Mouse (Mus musculus): ENCODE measurements around the gene Ddost.

Ddost gene

GRCm38 (mm10) chr4:138304340-138305104, at the start of gene Ddost:
Gene Ddost, plus strand, starts transcription at chr4:138304730.
- in situ Hi-C loops (cut with MboI; ENCODE audit: unreplicated experiment in 2 of 2) = loop anchor here in 1 of 2 experiments (25.0 kb wide), 1 partner anchor 967 kb away; no protein-coding TSS in a partner anchor

- in situ Hi-C loops (cut with MboI; ENCODE audit: unreplicated experiment in 2 of 2) = no loop called here
Measured at GRCm38 (mm10) chr4:138257116-138257687, 47.3 kb upstream of the Ddost start.

- in situ Hi-C loops (cut with MboI; ENCODE audit: unreplicated experiment in 2 of 2) = no loop called here
Measured at GRCm38 (mm10) chr4:138258663-138259062, 45.9 kb upstream of the Ddost start.

- in situ Hi-C loops (cut with MboI; ENCODE audit: unreplicated experiment in 2 of 2) = no loop called here
Measured at GRCm38 (mm10) chr4:138259482-138259881, 45.0 kb upstream of the Ddost start.

GRCm38 (mm10) chr4:138261843-138262681, 42.5 kb upstream of the Ddost start:
- in situ Hi-C loops (cut with MboI; ENCODE audit: unreplicated experiment in 2 of 2) = loop anchor here in 1 of 2 experiments (5.0 kb wide), 1 partner anchor 45 kb away; the partner anchor contains the start of gene Hp1bp3

DNA sequence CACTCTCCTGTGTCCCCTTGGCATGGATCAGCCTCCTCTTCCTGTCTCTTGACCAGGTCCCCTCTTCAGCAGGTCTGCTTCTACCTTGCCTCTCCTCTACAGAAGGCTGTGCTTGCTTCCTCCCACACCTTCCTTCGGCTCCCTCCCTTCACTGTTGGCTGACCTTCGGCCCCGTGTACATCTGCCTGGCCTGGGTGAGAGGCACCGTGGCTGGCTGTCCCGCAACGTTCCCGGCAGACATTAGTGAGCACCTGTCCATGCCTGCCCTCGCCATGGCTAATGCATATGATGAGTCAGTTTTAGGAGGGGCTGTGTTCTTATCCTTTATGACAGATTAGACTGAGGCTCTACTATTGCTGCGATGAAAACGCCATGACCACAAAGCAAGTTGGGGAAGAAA, 36.7 kb upstream of the Ddost start:
- in situ Hi-C loops (cut with MboI; ENCODE audit: unreplicated experiment in 2 of 2) = no loop called here

DNA sequence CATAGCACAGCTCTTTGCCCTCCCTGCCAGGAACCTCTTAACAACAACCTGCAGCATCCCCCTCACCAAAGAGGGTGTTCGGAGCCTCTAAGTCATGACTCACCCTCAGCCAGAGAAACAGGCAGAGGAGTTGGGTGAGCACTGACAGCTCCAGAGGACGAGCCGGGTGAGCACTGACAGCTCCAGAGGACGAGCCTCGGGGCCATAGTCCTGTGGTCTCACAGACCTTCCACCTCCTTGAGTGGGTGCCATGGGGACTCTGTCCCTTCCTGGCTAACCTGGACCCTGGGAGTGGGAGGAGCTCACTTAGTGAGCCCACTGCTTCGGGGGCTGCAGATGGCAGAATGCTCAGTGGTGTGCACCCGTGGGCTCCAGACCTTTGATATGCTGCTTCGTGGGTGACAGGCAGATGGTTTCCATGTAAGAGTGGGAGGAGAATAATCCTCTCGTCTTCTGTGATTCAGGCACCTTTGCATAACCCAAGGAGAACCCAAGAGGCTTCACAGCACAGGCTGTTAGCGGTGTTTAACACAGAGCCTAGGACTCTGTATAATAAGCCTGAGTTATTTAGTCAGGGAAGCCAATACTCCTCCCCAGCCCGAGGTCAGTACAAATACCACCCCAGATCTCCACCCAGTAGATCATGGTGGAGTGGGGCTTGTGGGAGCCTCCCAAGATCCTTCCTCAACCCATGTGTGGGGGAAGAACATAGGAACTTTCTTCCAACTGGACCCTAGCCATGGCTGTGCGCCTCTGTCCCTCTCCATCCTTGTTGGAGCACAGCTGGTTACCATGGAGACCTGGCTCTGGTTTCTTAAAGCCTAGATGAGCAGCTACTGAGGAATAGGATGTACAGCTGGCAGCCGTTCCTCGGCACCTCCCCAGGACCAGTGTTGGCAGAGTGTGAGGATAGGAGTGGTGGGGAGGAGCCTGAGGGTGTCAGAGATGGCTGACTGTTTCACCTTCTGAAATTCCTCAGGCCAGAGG, 32.2 kb upstream of the Ddost start:
- in situ Hi-C loops (cut with MboI; ENCODE audit: unreplicated experiment in 2 of 2) = no loop called here

DNA sequence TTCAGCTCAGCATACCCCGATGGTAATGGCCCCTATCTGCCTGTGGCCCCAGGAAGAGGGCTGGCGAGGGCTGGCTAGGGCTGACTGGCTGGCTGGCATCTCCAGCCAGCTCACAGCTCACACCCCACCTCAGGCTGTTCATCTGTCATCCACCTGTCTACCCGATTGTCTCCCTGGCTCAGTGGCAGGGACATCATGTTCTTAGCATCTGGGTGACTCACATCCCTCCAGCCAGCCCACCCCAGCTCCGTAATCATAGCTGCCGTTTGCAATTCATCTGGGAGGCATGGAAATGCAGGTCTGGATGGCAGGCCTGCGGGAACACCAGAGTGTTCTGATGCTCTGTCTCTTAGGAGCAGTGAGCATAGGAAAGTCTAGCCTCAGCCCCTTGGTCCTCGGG, 26.2 kb upstream of the Ddost start:
- in situ Hi-C loops (cut with MboI; ENCODE audit: unreplicated experiment in 2 of 2) = loop anchor here in 1 of 2 experiments (25.0 kb wide), 1 partner anchor 91 kb away; no protein-coding TSS in a partner anchor

GRCm38 (mm10) chr4:138282834-138283233, 21.7 kb upstream of the Ddost start:
- in situ Hi-C loops (cut with MboI; ENCODE audit: unreplicated experiment in 2 of 2) = loop anchor here (5.0 to 25.0 kb wide), 4 partner anchors 36 to 318 kb away; no protein-coding TSS in a partner anchor

DNA sequence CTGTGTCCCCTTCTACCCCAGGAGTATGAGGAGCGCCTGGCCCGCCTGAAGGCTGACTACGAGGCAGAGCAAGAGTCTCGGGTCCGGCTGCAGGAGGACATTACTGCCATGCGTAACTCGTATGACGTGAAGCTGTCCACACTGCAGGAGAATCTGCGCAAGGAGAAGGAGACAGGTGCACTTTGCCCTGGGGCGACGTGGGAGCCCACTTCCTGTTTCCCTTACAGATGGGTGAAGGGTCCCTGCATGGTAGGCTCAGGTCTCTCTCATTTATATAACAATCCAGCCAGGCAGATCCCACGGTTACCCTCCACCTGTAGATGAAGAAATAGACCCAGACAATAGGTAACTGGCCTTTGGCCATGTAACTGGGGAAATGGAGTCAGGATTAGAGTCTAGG, 18.1 kb upstream of the Ddost start:
- in situ Hi-C loops (cut with MboI; ENCODE audit: unreplicated experiment in 2 of 2) = loop anchor here in 1 of 2 experiments (10.0 to 25.0 kb wide), 2 partner anchors 99 to 322 kb away; no protein-coding TSS in a partner anchor

DNA sequence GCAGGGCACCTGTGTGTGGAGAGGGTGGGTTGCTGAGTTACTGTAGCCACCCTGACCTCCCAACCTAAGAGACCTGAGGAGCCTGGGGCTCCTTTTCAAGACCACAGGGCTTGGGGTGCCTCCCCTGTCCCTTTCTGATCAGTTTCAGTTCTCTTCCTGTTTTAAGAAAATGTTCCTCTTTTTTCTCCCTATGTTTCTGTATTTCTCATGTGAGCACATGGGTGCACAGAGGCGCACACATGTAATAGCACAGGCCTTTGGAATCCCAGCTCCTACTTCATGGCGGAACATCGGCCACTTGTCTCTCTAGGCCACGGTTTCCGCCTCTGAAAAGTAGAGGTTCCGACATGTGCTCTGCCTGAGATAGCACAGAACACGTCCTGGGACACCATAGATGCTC, 15.8 kb upstream of the Ddost start:
- in situ Hi-C loops (cut with MboI; ENCODE audit: unreplicated experiment in 2 of 2) = loop anchor here in 1 of 2 experiments (10.0 to 25.0 kb wide), 2 partner anchors 101 to 324 kb away; no protein-coding TSS in a partner anchor

- in situ Hi-C loops (cut with MboI; ENCODE audit: unreplicated experiment in 2 of 2) = loop anchor here in 1 of 2 experiments (25.0 kb wide), 1 partner anchor 105 kb away; no protein-coding TSS in a partner anchor
Measured at GRCm38 (mm10) chr4:138292028-138292427, 12.5 kb upstream of the Ddost start.

DNA sequence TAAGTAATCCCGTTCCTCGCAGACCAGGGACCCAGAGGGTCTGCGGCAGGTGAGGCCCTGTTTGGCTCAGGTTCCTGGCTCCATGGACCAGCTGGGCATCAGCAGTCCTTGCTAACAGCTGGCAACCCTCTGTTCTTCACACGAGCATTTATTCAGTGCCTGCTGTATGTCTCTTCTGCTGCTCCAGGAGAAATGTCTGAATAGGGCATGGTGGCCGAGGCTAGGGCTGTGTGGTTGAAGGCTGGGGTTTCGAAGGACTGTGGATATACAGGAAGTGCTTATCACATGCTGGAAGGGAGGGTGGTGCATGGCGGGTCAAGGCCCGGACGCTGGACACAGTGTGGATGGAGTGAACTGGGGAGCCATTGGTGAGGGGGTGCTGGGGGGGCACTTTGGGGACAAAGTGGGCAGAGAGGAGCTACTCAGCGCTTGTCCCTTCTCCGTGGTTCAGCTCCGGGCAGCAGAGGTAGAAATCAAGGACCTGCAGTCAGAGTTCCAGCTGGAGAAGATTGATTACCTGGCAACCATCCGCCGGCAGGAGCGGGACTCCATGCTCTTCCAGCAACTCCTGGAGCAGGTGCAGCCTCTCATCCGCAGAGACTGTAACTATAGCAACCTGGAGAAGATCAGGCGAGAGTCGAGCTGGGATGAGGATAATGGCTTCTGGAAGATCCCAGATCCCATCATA, 11.1 kb upstream of the Ddost start:
- in situ Hi-C loops (cut with MboI; ENCODE audit: unreplicated experiment in 2 of 2) = loop anchor here in 1 of 2 experiments (25.0 kb wide), 1 partner anchor 106 kb away; no protein-coding TSS in a partner anchor

DNA sequence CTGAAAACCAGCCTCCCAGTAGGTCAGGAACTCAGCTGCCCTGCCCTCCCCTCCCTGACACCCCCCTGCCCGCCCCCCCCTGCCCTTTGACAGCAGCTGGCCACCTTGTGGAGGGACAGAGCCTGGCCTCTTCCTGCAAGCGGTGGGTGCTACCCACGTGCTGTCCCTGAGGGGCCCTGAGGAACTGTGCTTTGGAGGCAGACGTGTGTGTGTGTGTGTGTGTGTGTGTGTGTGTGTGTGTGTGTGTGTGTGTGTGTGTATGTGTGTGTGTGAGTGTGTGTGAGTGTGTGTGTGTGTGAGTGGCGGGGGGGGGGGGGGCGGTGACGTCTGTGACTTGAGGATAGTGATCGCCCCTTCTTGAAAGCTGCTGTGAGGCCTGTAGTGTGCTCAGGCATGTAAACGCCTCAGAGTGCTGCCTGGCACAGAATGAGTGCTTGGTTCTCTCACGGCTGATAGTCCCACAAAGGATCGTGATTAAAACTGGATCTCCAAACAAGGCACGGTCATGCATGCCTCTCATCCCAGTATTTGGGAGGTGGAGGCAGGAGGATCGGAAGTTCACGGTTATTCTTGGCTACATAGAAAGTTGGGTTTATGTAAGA, 10.5 kb upstream of the Ddost start:
- in situ Hi-C loops (cut with MboI; ENCODE audit: unreplicated experiment in 2 of 2) = loop anchor here in 1 of 2 experiments (25.0 kb wide), 1 partner anchor 107 kb away; no protein-coding TSS in a partner anchor

GRCm38 (mm10) chr4:138301271-138301780, 3.2 kb upstream of the Ddost start:
- in situ Hi-C loops (cut with MboI; ENCODE audit: unreplicated experiment in 2 of 2) = loop anchor here in 1 of 2 experiments (25.0 kb wide), 1 partner anchor 964 kb away; no protein-coding TSS in a partner anchor

DNA sequence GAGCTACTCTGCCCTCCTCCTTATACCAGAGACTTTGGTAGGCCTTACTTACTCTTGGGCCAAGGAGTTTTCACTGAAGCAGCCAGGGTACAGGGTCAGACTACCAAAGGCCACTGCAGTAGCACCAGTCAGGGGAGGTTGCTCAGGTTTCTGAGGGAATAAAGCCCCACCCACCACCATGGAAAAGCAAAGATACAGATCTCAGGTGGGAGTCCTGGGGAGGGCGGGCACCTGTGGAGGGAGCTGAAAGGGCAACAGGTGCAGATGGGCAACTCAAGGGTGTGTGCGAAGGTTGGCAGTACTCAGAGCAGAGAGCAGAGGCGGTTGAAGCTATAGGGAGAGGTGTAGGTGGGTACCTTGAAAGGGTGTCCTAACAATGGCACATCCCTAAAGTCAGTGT, 1.5 kb upstream of the Ddost start:
- in situ Hi-C loops (cut with MboI; ENCODE audit: unreplicated experiment in 2 of 2) = loop anchor here in 1 of 2 experiments (25.0 kb wide), 1 partner anchor 966 kb away; no protein-coding TSS in a partner anchor

DNA sequence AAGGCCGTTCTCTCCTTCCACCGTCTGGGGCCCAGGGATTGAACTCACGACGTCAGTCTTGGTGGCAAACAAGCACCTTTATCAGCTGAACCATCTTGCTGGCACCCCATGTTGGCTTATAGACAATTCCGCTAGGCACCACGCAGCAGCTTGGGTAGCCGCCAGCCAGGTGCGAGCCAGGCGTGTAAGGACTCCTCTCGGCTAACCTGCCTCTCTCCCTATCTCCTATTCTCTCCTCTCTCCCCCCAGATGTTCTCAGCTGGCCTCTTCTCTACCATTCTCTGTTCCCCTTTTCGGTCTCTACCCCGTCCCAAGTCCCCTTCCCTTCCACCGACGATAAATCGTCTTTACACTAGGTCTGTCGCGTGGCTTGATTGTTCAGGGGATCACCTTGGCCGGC, 788 bp upstream of the Ddost start:
- in situ Hi-C loops (cut with MboI; ENCODE audit: unreplicated experiment in 2 of 2) = loop anchor here in 1 of 2 experiments (25.0 kb wide), 1 partner anchor 966 kb away; no protein-coding TSS in a partner anchor

GRCm38 (mm10) chr4:138307025-138307424, 2.5 kb downstream of the Ddost start:
- in situ Hi-C loops (cut with MboI; ENCODE audit: unreplicated experiment in 2 of 2) = loop anchor here in 1 of 2 experiments (25.0 kb wide), 1 partner anchor 970 kb away; no protein-coding TSS in a partner anchor

Measured in v-Abl transformed pro-B cells (cell line).